Mouse (Mus musculus): ENCODE data around the gene B4galnt3.

The B4galnt3 gene

GRCm38 (mm10) chr6:120222669-120223068 is 71.7 kb downstream of the B4galnt3 start:
- peak; percentile 53 for DNase-seq (ENCODE audit: low spot score)

- DNase-seq (ENCODE audit: low spot score): no peak
Observed at GRCm38 (mm10) chr6:120219281-120219680, 75.1 kb downstream of the B4galnt3 start.

GRCm38 (mm10) chr6:120216702-120217101 is 77.7 kb downstream of the B4galnt3 start:
- DNase-seq (ENCODE audit: low spot score): no peak

GRCm38 (mm10) chr6:120211536-120211935 is 82.8 kb downstream of the B4galnt3 start:
- no peak for DNase-seq (ENCODE audit: low spot score)

- DNase-seq (ENCODE audit: low spot score): no peak
Observed at GRCm38 (mm10) chr6:120206586-120206985, 87.8 kb downstream of the B4galnt3 start.

- no peak for DNase-seq (ENCODE audit: low spot score)
Observed at GRCm38 (mm10) chr6:120202406-120202805, 92.0 kb downstream of the B4galnt3 start.

GRCm38 (mm10) chr6:120201956-120202355 is 92.4 kb downstream of the B4galnt3 start:
- no peak for DNase-seq (ENCODE audit: low spot score)

GRCm38 (mm10) chr6:120199638-120200394 is 94.5 kb downstream of the B4galnt3 start:
- no peak for DNase-seq (ENCODE audit: low spot score)

- peak; percentile 68 for DNase-seq (ENCODE audit: low spot score)
Observed at GRCm38 (mm10) chr6:120197964-120198363, 96.4 kb downstream of the B4galnt3 start.

GRCm38 (mm10) chr6:120196837-120197236 is 97.5 kb downstream of the B4galnt3 start:
- no peak for DNase-seq (ENCODE audit: low spot score)

GRCm38 (mm10) chr6:120194963-120195362 is 99.4 kb downstream of the B4galnt3 start:
- DNase-seq (ENCODE audit: low spot score): peak; percentile 41

GRCm38 (mm10) chr6:120194305-120194704 is 100.1 kb downstream of the B4galnt3 start:
- DNase-seq (ENCODE audit: low spot score): no peak

GRCm38 (mm10) chr6:120193793-120194192 is 100.6 kb downstream of the B4galnt3 start:
- no peak for DNase-seq (ENCODE audit: low spot score)

- DNase-seq (ENCODE audit: low spot score): peak; percentile 60
Observed at GRCm38 (mm10) chr6:120193174-120193573, 101.2 kb downstream of the B4galnt3 start.

GRCm38 (mm10) chr6:120192211-120192870 is 102.0 kb downstream of the B4galnt3 start:
- peak; percentile 62 for DNase-seq (ENCODE audit: low spot score)

GRCm38 (mm10) chr6:120191396-120192170 is 102.8 kb downstream of the B4galnt3 start:
- DNase-seq (ENCODE audit: low spot score): no peak

- no peak for DNase-seq (ENCODE audit: low spot score)
Observed at GRCm38 (mm10) chr6:120190912-120191311, 103.4 kb downstream of the B4galnt3 start.

- no peak for DNase-seq (ENCODE audit: low spot score)
Observed at GRCm38 (mm10) chr6:120190365-120190764, 104.0 kb downstream of the B4galnt3 start.

GRCm38 (mm10) chr6:120189287-120189686 is 105.1 kb downstream of the B4galnt3 start:
- DNase-seq (ENCODE audit: low spot score): no peak

GRCm38 (mm10) chr6:120188376-120189235 is 105.8 kb downstream of the B4galnt3 start:
- DNase-seq (ENCODE audit: low spot score): peak; percentile 49

- DNase-seq (ENCODE audit: low spot score): no peak
Observed at GRCm38 (mm10) chr6:120187587-120188176, 106.7 kb downstream of the B4galnt3 start.

Measured in ovary, postnatal 14 days (tissue).